Mouse (Mus musculus) intestine, postnatal 0 days (tissue): ENCODE results near the gene Ankrd35. TPM values are rescaled to one million over a fixed set of nuclear protein-coding genes. Genes with fewer than 3 reads are reported as not detected.

Experiments used
- ATAC-seq: fragments of 200-750 bp; cut with Nextera tagmentation; 2 replicates; pipeline ENCODE4 v1.8.0; 2017; ENCODE audit warnings: mild to moderate bottlenecking, moderate TSS enrichment, moderate library complexity
- H3K27ac ChIP-seq: fragments of 300-500 bp; sonication (generic); 2 replicates; pipeline ENCODE4 v1.5.1; 2014; ENCODE audit warnings: mild to moderate bottlenecking, low read depth, low read length, moderate library complexity
- H3K27me3 ChIP-seq: fragments of 300-500 bp; sonication (generic); replicated peaks from 2 replicates; pipeline ENCODE4 v1.6.1; 2014; ENCODE audit warnings: low read length, mixed read lengths; ENCODE audit not compliant: control insufficient read depth, insufficient read depth
- H3K36me3 ChIP-seq: fragments of 300-500 bp; sonication (generic); 2 replicates; pipeline ENCODE4 v1.6.1; 2014; ENCODE audit warnings: mild to moderate bottlenecking, moderate library complexity; ENCODE audit not compliant: control insufficient read depth, insufficient read depth
- H3K4me1 ChIP-seq: fragments of 300-500 bp; sonication (generic); replicated peaks from 2 replicates; pipeline ENCODE4 v1.6.1; 2014; ENCODE audit warnings: antibody characterized with exemption, low read length, mixed read lengths; ENCODE audit not compliant: control insufficient read depth, insufficient read depth
- H3K4me2 ChIP-seq: fragments of 300-500 bp; sonication (generic); replicated peaks from 2 replicates; pipeline ENCODE4 v1.6.1; 2014; ENCODE audit warnings: low read depth, mild to moderate bottlenecking, moderate library complexity
- H3K4me3 ChIP-seq: fragments of 300-500 bp; sonication (generic); 2 replicates; pipeline ENCODE4 v1.5.1; 2014; ENCODE audit warnings: low read depth, low read length
- H3K9ac ChIP-seq: fragments of 300-500 bp; sonication (generic); 2 replicates; pipeline ENCODE4 v1.6.1; 2014; ENCODE audit warnings: mild to moderate bottlenecking, low read depth, low read length
- H3K9me3 ChIP-seq: fragments of 300-500 bp; sonication (generic); 2 replicates; pipeline ENCODE4 v1.6.1; 2016; ENCODE audit warnings: mixed run types; ENCODE audit not compliant: control insufficient read depth
- CTCF ChIP-seq: sonication (generic); IDR thresholded peaks from 2 replicates; pipeline ENCODE4 v1.5.1; 2016; ENCODE audit warnings: low read depth, mild to moderate bottlenecking, control low read depth, antibody characterized with exemption, moderate library complexity
- WGBS: fragments of 180-500 bp; shearing (Covaris S2); extraction: QIAGEN DNeasy Blood & Tissue Kit; methylation state at CpG from one replicate; pipeline ENCODE4 v1.1.7; 2014; 5-methylcytosine and 5-hydroxymethylcytosine counted together
- polyA plus RNA-seq: library from polyadenylated mRNA; unstranded; fragments of >200 nt; fragmentation: Nextera tagmentation; extraction: Ambion mirVana; gene quantifications from 2 replicates; pipeline ENCODE4 v1.2.1, GENCODE M21; 2015

The Ankrd35 gene
- polyA plus RNA-seq, 1 experiment from 2014 or later = 0.29 TPM

DNA sequence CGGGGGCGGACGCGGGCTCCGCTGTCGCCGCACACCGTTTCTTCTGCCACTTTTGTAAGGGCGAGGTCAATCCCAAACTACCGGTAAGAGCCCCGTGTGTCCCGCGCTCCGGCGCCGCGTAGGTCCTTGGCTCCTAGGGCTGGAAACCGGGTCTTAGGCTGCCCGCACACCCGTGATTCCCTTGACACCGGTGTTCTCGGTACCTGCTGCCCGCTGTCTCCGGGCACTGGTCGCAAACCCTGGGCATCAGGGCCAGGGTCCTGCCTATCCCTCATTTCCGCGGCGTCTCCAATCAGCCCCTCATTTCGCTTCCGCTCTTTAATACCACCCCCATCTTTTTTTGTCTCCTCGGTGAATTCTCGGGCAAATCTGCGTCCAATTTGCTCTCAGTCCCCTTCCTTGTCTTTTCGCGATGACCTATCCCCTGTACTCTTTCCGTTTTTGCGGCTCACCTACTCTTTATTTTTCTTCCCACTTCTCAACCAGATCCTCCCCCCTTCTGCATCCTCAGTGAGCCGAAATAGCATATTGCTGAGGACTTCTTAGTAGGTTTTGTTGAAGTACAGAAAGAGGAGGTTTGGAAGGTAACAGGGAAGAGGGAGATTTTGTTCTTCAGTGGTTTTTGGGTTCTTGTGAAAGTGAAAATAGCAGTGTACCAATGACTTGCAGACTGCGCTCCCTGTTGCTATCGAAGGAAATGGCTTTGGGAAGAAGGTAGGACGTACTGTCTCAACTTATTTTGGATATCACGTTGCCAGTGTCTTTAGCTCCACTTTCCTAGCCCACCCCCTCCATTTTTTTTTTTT lies 58.1 kb downstream of the Ankrd35 start:
- H3K27ac ChIP-seq = peak overlapping the region; percentile 87
- H3K9ac ChIP-seq = peak overlapping the region; percentile 84
- no peak for TF ChIP-seq CTCF
- peaks cover 7% of the 10 kb centered on the region for H3K36me3 ChIP-seq
- H3K9me3 ChIP-seq = no peaks in the 10 kb centered on the region
- H3K4me1 ChIP-seq = peaks cover 14% of the 10 kb centered on the region
- no peaks in the 10 kb centered on the region for H3K27me3 ChIP-seq
- H3K4me3 ChIP-seq = peak overlapping the region; percentile 96
- under 1% methylated on average over 42 of the region's 42 CpGs for WGBS
- H3K4me2 ChIP-seq = peak overlapping the region; percentile 78
- ATAC-seq = no peak; the same call in 1 of the 2 replicates

DNA sequence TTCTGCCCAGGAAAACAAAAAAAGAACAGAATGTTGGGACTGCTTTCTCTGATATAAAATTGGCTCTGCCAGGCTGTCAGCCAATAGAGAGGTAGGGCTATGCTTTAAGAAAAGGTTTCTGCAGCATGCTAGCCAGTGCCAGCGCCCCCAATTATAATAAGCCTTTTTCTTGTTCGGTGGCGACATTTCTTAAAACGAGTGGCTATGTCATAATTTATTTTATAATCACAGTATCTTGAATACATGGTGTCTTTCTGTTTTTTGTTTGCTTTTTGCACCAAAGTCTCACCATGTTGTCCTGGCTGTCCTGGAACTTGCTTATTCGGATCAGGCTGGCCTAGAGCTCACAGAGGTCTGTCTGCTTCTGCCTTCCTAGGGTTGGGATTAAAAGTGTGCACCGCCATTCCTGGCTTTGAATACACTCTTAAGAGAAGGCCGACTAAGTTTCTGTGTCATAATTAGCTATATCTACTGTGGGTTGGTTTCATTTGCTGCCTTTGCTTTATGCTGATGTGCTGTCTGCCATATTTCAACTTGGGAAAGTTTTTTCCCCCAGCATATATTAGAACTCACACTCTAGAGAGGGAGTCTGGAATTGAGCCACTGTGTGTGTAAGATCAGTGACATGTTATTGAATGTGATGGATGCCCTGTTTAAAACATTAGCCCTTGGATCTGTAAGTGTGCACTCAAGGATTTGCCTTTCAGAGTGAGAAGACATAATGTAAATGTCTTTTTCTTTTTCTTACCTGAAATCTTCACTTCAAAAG lies 58.9 kb downstream of the Ankrd35 start:
- H3K9ac ChIP-seq = peak overlapping the region; percentile 84
- peaks cover 1% of the 10 kb centered on the region for H3K36me3 ChIP-seq
- no peak for ATAC-seq
- H3K27me3 ChIP-seq = no peaks in the 10 kb centered on the region
- H3K9me3 ChIP-seq = no peaks in the 10 kb centered on the region
- H3K27ac ChIP-seq = 0 out of 2 replicates have a peak overlapping the region, but pooled peaks have one; percentile 87
- H3K4me3 ChIP-seq = peak overlapping the region; percentile 96
- no peak for TF ChIP-seq CTCF
- 46% methylated on average over 7 of the region's 7 CpGs for WGBS
- peaks cover 14% of the 10 kb centered on the region for H3K4me1 ChIP-seq
- peak overlapping the region; percentile 78 for H3K4me2 ChIP-seq

DNA sequence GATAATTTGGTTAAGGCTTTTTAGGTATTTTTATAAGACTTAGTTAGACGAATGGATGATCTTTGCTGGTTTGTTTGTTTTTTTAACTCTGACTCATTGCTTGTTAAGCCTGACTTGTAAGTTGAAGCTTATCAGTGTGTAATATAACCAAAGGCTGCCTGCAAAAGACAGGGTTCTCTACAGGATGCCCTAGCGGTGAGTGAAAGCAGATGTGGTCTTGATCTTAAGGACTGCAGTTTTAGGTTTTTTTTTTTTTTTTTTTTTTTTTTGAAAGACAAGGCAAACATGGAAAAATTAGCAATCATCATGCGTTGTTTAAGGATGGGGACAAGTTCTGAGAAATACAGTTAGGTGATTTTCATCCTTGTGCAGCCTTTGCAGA lies 59.5 kb downstream of the Ankrd35 start:
- Histone ChIP-seq H3K9me3 (no peaks in the 10 kb centered on the region), H3K4me2 (peak overlapping the region; percentile 78; the same call in 1 of the 2 replicates), H3K36me3 (no peaks in the 10 kb centered on the region), H3K9ac (no peak overlapping the region), H3K4me1 (peaks cover 15% of the 10 kb centered on the region), H3K27ac (no peak overlapping the region), H3K27me3 (no peaks in the 10 kb centered on the region), H3K4me3 (no peak overlapping the region)
- ATAC-seq = no peak
- TF ChIP-seq CTCF = peak; percentile 54
- 32% methylated on average over 3 of the region's 3 CpGs for WGBS

DNA sequence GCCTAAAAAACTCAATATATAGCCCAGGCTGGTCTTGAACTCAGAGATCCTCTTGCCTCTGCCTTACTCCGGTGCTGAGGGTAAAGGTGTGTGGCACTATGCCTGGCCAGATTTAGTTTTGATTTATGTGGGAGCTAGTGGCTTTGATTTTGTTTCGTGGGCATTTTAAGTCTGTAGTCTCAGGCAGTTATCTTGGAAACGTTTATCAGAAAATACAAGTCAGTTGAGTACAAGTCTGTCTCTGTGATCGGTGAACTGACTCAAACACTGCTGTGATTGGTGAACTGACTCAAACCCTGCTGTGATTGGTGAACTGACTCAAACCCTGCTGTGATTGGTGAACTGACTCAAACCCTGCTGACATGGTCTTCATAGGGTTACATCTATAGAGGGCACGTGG lies 60.9 kb downstream of the Ankrd35 start:
- 57% methylated on average over 5 of the region's 5 CpGs for WGBS
- Histone ChIP-seq H3K4me3 (no peak overlapping the region), H3K4me1 (peaks cover 17% of the 10 kb centered on the region), H3K27ac (0 out of 2 replicates have a peak overlapping the region, but pooled peaks have one; percentile 9), H3K36me3 (no peaks in the 10 kb centered on the region), H3K9ac (no peak overlapping the region), H3K4me2 (no peak overlapping the region), H3K9me3 (no peaks in the 10 kb centered on the region), H3K27me3 (no peaks in the 10 kb centered on the region)
- no peak for TF ChIP-seq CTCF
- no peak for ATAC-seq

DNA sequence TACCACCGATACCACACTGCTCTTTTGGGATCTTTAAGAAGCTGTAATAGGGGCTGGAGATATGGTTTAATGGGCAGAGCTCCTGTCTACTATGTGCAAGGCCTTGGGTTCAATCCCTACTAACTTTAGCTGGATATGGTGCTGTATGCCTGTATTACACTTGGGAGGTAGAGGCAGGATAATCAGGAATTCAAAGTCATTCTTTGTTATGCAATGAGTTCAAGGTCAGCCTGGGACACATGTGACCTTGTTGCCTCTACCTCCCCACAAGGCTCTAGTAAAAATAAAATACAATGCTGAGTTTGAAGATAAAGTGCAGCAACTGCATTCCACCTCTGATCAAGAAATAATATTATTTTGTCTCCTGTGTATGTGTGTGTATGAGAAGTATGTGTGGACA lies 64.1 kb downstream of the Ankrd35 start:
- Histone ChIP-seq H3K4me3 (no peak overlapping the region), H3K27me3 (no peaks in the 10 kb centered on the region), H3K9me3 (no peaks in the 10 kb centered on the region), H3K27ac (no peak overlapping the region), H3K4me2 (no peak overlapping the region), H3K4me1 (peaks cover 7% of the 10 kb centered on the region), H3K36me3 (no peaks in the 10 kb centered on the region), H3K9ac (no peak overlapping the region)
- WGBS = 92% methylated on average over 1 of the region's 1 CpGs
- TF ChIP-seq CTCF = no peak
- ATAC-seq = no peak

DNA sequence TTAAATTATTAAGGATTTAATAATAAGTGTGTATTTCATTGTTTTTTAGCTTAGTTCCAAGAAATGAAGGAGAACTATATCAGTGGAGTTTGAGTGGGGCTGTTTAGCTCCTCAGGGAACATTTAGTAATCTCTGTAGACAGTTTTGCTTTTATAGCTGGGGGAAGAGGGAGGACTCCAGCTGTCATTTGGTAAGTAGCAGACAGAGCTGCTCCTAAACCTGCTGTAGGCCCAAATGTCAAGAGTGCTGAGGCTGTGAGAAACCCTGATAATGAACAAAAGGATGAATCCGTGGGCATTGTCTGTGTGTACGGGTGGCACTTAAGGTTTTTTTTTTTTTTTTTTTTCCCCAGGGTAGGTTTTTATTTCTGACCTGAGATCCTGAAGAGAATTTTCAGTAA lies 65.3 kb downstream of the Ankrd35 start:
- Histone ChIP-seq H3K36me3 (no peaks in the 10 kb centered on the region), H3K27me3 (no peaks in the 10 kb centered on the region), H3K4me2 (no peak overlapping the region), H3K4me1 (peaks cover 3% of the 10 kb centered on the region; the same call in 1 of the 2 replicates), H3K9me3 (no peaks in the 10 kb centered on the region), H3K4me3 (no peak overlapping the region), H3K9ac (no peak overlapping the region), H3K27ac (no peak overlapping the region)
- no peak for ATAC-seq
- 90% methylated on average over 2 of the region's 2 CpGs for WGBS
- no peak for TF ChIP-seq CTCF
